Mouse (Mus musculus) cerebellum, adult 2 months (tissue): ENCODE data around the gene Popdc3. TPM values are rescaled to one million over a fixed set of nuclear protein-coding genes. Genes with fewer than 3 reads are reported as not detected.

Source experiments
- DNase-seq, 2 experiments: peaks; one replicate each; pipeline ENCODE4 v3.0.0; 2021
- H3K27ac ChIP-seq: fragments of 200-500 bp; 2 replicates; pipeline ENCODE4 v1.5.1; 2012; ENCODE audit warnings: low read length, control low read depth, inconsistent platforms; ENCODE audit not compliant: insufficient read depth
- H3K27me3 ChIP-seq: fragments of 200-500 bp; 2 replicates; pipeline ENCODE4 v1.6.1; 2012; ENCODE audit warnings: inconsistent platforms, mild to moderate bottlenecking, low read length, moderate library complexity; ENCODE audit not compliant: control insufficient read depth, insufficient read depth
- H3K4me1 ChIP-seq: fragments of 200-500 bp; 2 replicates; pipeline ENCODE4 v1.6.1; 2011; ENCODE audit warnings: low read length; ENCODE audit not compliant: control insufficient read depth, insufficient read depth
- H3K4me3 ChIP-seq: fragments of 200-500 bp; replicated peaks from 2 replicates; pipeline ENCODE3; 2011; ENCODE audit warnings: mild to moderate bottlenecking, low read depth, low read length, control low read depth; ENCODE audit not compliant: insufficient read depth
- CTCF ChIP-seq: fragments of 200-500 bp; IDR thresholded peaks from 2 replicates; pipeline ENCODE4 v1.5.1; 2011; ENCODE audit warnings: low read depth, mild to moderate bottlenecking, control low read depth, low read length, moderate library complexity, borderline replicate concordance; ENCODE audit not compliant: insufficient read depth
- POLR2A ChIP-seq: fragments of 200-500 bp; IDR thresholded peaks from 2 replicates; pipeline ENCODE4 v1.6.1; 2011; ENCODE audit warnings: low read length, control low read depth, borderline replicate concordance; ENCODE audit not compliant: insufficient read depth
- WGBS: fragments of 180-500 bp; shearing (Covaris S2); methylation state at CpG from one replicate; pipeline ENCODE4 v1.1.7; 2018; 5-methylcytosine and 5-hydroxymethylcytosine counted together
- polyA plus RNA-seq: library from polyadenylated mRNA; depleted of rRNA; stranded (reverse); fragments of >200 nt; gene quantifications from 2 replicates; pipeline ENCODE4 v1.2.3, GENCODE M21; 2012; rRNA removed

Popdc3 gene
- polyA plus RNA-seq, 1 experiment, result 2.1 TPM

GRCm38 (mm10) chr10:45363396-45363795 is 185.5 kb downstream of the Popdc3 start:
- Histone ChIP-seq H3K4me3 (no peak overlapping the region), H3K27ac (no peak overlapping the region), H3K4me1 (no peaks in the 10 kb centered on the region), H3K27me3 (no peaks in the 10 kb centered on the region)
- DNase-seq, result no peak
- TF ChIP-seq CTCF (no peak), POLR2A (no peak)
- WGBS, result 61% methylated on average over 5 of the region's 5 CpGs

- H3K27me3 ChIP-seq, result no peaks in the 10 kb centered on the region
- no peak overlapping the region for H3K4me3 ChIP-seq
- WGBS, result 88% methylated on average over 17 of the region's 17 CpGs
- no peaks in the 10 kb centered on the region for H3K4me1 ChIP-seq
- H3K27ac ChIP-seq, result no peak overlapping the region
- TF ChIP-seq POLR2A (no peak), CTCF (no peak)
- no peak for DNase-seq
Measured at GRCm38 (mm10) chr10:45366987-45367705, 189.2 kb downstream of the Popdc3 start.

Other genes with a start within 250 kb of the Popdc3 start
- 7.8 and 8.7 TPM in 2 replicates for gene Prep, start 110.9 kb upstream of the Popdc3 start, polyA plus RNA-seq
- 0.49 and 0.62 TPM in 2 replicates for gene Bves, start 157.7 kb downstream of the Popdc3 start, polyA plus RNA-seq